Mouse (Mus musculus): ENCODE measurements at regions not wholly inside any gene's neighbourhood (a gene's known extent, or its start where the extent isn't known, plus 50 kb on each side); places are given as distances from the start of the nearest gene placed in this dataset.
"Not testable (repeated sequence)": the region's sequence is repeated elsewhere in the genome, so short reads cannot be mapped to it uniquely, and the experiment has no call there.

GRCm38 (mm10) chr14:53582528-53582927 lies 671.4 kb downstream of the Dad1 start:
- not testable (repeated sequence) for TF ChIP-seq CTCF (conservative IDR thresholded peaks at IDR 0.05 in 1 of 2, IDR thresholded peaks at IDR 0.05 in 1 of 2; ENCODE audit: low read depth in 2 of 2, low read length in 2 of 2); MAX (IDR thresholded peaks at IDR 0.05; ENCODE audit: low read length)
